Mouse (Mus musculus): ENCODE data around the gene Adora2b. TPM values are rescaled to one million over a fixed set of nuclear protein-coding genes. Genes with fewer than 3 reads are reported as not detected.

Gene Adora2b
- total and polyA plus RNA-seq, 2 experiments = 0.11 TPM; not detected in 1

DNA sequence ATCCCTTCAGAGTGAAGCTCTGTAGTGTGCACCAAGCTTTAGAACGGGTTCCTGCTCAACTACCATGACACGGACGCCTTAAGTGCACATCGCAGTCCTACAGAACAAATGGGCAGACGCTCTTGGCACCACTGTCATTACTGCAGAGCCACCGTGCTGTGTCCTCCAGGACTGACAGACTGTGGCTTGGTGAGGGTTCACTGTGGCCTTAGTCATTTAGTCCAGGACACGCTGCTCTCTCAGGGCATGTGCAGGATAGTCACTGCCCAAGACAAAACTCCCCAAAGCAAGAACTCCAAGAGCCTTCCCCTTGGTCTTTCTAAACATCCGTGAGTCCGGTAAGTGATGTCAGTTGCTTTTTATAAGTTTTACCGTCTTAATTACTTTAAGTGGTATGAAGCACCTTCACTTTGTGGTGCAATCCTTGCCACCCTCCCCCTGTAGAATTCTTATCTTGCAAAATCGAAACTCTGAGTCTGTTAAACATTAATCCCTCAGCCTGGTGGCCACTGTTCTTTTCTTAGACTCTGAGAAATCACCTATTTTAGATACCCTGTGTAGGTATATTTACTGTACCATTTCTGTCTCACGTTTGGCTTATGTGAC, 35.3 kb upstream of the Adora2b start:
- WGBS = 51% methylated on average over 12 of the region's 12 CpGs
- H3K9ac ChIP-seq (ENCODE audit: low read depth, low read length) = no peak overlapping the region
- no peaks in the 10 kb centered on the region for H3K79me2 ChIP-seq (ENCODE audit: control insufficient read depth, insufficient read depth, low read length)
- peaks cover 4% of the 10 kb centered on the region; the same call in 1 of the 2 replicates for H3K4me1 ChIP-seq (ENCODE audit: control insufficient read depth, insufficient read depth, low read length)
- no peak overlapping the region for H3K4me3 ChIP-seq (ENCODE audit: insufficient read depth, low read depth, low read length)
- DNase-seq (ENCODE audit: extremely low read depth, low read depth, low spot score) = peak; percentile 71
- H3K27me3 ChIP-seq (ENCODE audit: control insufficient read depth, insufficient read depth, low read length) = no peaks in the 10 kb centered on the region
- TF ChIP-seq POLR2A (IDR thresholded peaks at IDR 0.05; ENCODE audit: extremely low read depth, insufficient read depth, low read length) (no peak), CTCF (IDR thresholded peaks at IDR 0.05; ENCODE audit: low read depth, low read length) (no peak)
- no peaks in the 10 kb centered on the region for H3K36me3 ChIP-seq (ENCODE audit: control insufficient read depth, insufficient read depth, low read length)
- no peak overlapping the region for H3K27ac ChIP-seq (replicated peaks; ENCODE audit: insufficient read depth, low read depth, low read length)

DNA sequence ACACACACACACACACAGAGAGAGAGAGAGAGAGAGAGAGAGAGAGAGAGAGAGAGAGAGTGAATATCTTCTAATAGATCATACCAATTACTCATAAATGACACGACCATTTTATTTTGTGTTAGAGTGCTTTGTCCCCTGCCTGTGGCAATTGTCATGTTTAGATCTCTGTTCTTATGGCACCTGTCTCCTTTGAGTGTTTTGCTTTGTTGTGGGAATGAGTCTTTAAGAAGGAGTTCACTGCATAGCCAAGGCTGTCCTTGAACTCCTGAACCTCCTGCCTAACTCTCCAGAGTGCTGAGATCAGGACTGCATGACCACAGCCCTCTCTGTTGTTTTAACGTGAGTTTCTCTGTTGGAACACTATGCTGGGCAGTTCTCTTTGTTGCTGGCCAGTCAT, 33.7 kb upstream of the Adora2b start:
- no peak for TF ChIP-seq CTCF (IDR thresholded peaks at IDR 0.05; ENCODE audit: low read depth, low read length)
- TF ChIP-seq POLR2A (IDR thresholded peaks at IDR 0.05; ENCODE audit: extremely low read depth, insufficient read depth, low read length) = no peak
- Histone ChIP-seq H3K36me3 (ENCODE audit: control insufficient read depth, insufficient read depth, low read length) (no peaks in the 10 kb centered on the region), H3K9ac (ENCODE audit: low read depth, low read length) (no peak overlapping the region), H3K27me3 (ENCODE audit: control insufficient read depth, insufficient read depth, low read length) (no peaks in the 10 kb centered on the region), H3K79me2 (ENCODE audit: control insufficient read depth, insufficient read depth, low read length) (no peaks in the 10 kb centered on the region), H3K4me3 (ENCODE audit: insufficient read depth, low read depth, low read length) (no peak overlapping the region), H3K27ac (replicated peaks; ENCODE audit: insufficient read depth, low read depth, low read length) (no peak overlapping the region), H3K4me1 (ENCODE audit: control insufficient read depth, insufficient read depth, low read length) (peaks cover 4% of the 10 kb centered on the region; the same call in 1 of the 2 replicates)
- 82% methylated on average over 2 of the region's 2 CpGs for WGBS
- DNase-seq (ENCODE audit: extremely low read depth, low read depth, low spot score) = no peak

GRCm38 (mm10) chr11:62217751-62218150, 31.0 kb upstream of the Adora2b start:
- Histone ChIP-seq H3K27me3 (ENCODE audit: control insufficient read depth, insufficient read depth, low read length) (no peaks in the 10 kb centered on the region), H3K27ac (replicated peaks; ENCODE audit: insufficient read depth, low read depth, low read length) (no peak overlapping the region), H3K79me2 (ENCODE audit: control insufficient read depth, insufficient read depth, low read length) (no peaks in the 10 kb centered on the region), H3K4me1 (ENCODE audit: control insufficient read depth, insufficient read depth, low read length) (peaks cover 4% of the 10 kb centered on the region; the same call in 1 of the 2 replicates), H3K36me3 (ENCODE audit: control insufficient read depth, insufficient read depth, low read length) (no peaks in the 10 kb centered on the region), H3K9ac (ENCODE audit: low read depth, low read length) (no peak overlapping the region), H3K4me3 (ENCODE audit: insufficient read depth, low read depth, low read length) (no peak overlapping the region)
- peak; percentile 30 for DNase-seq (ENCODE audit: extremely low read depth, low read depth, low spot score)
- no peak for TF ChIP-seq CTCF (IDR thresholded peaks at IDR 0.05; ENCODE audit: low read depth, low read length)
- TF ChIP-seq POLR2A (IDR thresholded peaks at IDR 0.05; ENCODE audit: extremely low read depth, insufficient read depth, low read length) = no peak
- 37% methylated on average over 6 of the region's 6 CpGs for WGBS

GRCm38 (mm10) chr11:62220756-62221510, 27.9 kb upstream of the Adora2b start:
- H3K4me1 ChIP-seq (ENCODE audit: control insufficient read depth, insufficient read depth, low read length) = 0 out of 2 replicates have a peak, but pooled peaks cover 1% of the 10 kb centered on the region
- WGBS = 83% methylated on average over 7 of the region's 7 CpGs
- H3K36me3 ChIP-seq (ENCODE audit: control insufficient read depth, insufficient read depth, low read length) = no peaks in the 10 kb centered on the region
- H3K4me3 ChIP-seq (ENCODE audit: insufficient read depth, low read depth, low read length) = no peak overlapping the region
- H3K79me2 ChIP-seq (ENCODE audit: control insufficient read depth, insufficient read depth, low read length) = no peaks in the 10 kb centered on the region
- H3K27ac ChIP-seq (replicated peaks; ENCODE audit: insufficient read depth, low read depth, low read length) = no peak overlapping the region
- no peak overlapping the region for H3K9ac ChIP-seq (ENCODE audit: low read depth, low read length)
- peak; percentile 16 for DNase-seq (ENCODE audit: extremely low read depth, low read depth, low spot score)
- TF ChIP-seq POLR2A (IDR thresholded peaks at IDR 0.05; ENCODE audit: extremely low read depth, insufficient read depth, low read length) = no peak
- no peak for TF ChIP-seq CTCF (IDR thresholded peaks at IDR 0.05; ENCODE audit: low read depth, low read length)
- H3K27me3 ChIP-seq (ENCODE audit: control insufficient read depth, insufficient read depth, low read length) = no peaks in the 10 kb centered on the region

DNA sequence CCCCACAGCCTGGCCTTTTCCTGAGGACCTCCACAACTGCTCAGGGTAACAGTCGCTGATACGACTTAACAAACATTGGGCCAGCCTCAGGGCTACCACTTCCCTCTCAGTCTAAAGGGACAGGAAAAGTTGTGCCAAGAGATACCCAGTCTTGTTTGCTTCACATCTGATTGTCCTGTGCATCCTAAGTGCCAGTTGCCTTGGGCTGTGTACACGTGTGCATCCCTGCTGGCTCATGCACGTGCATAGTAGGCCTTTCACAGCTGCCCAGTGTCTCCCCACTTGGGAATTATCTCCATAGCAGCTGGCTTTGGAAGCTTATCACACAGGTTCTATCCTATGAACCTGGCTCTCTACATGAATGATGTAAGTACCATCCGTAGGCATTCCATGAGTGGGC, 25.4 kb upstream of the Adora2b start:
- Histone ChIP-seq H3K27me3 (ENCODE audit: control insufficient read depth, insufficient read depth, low read length) (no peaks in the 10 kb centered on the region), H3K79me2 (ENCODE audit: control insufficient read depth, insufficient read depth, low read length) (no peaks in the 10 kb centered on the region), H3K27ac (replicated peaks; ENCODE audit: insufficient read depth, low read depth, low read length) (no peak overlapping the region), H3K9ac (ENCODE audit: low read depth, low read length) (no peak overlapping the region), H3K36me3 (ENCODE audit: control insufficient read depth, insufficient read depth, low read length) (no peaks in the 10 kb centered on the region), H3K4me3 (ENCODE audit: insufficient read depth, low read depth, low read length) (no peak overlapping the region), H3K4me1 (ENCODE audit: control insufficient read depth, insufficient read depth, low read length) (no peaks in the 10 kb centered on the region)
- DNase-seq (ENCODE audit: extremely low read depth, low read depth, low spot score) = no peak
- WGBS = 85% methylated on average over 5 of the region's 5 CpGs
- no peak for TF ChIP-seq POLR2A (IDR thresholded peaks at IDR 0.05; ENCODE audit: extremely low read depth, insufficient read depth, low read length)

DNA sequence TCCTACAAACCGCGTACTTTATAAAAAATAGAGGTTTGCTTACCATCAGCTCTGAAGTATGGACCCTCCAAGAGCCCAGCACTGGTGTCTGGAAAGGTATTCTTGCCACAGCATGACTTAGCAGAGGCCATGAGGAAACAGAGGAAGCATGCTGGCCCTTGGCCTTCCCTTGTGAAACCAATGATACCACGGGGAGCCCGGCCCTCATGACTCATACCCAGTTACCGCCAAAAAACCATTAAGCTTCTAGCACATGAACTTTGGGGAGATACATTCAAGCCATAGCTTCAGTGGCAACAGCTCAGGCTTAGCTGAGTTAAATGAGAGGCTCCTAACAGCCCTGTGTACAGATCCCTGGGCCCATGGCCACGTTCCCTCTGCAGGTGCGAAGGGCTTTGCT, 24.8 kb upstream of the Adora2b start:
- no peaks in the 10 kb centered on the region for H3K4me1 ChIP-seq (ENCODE audit: control insufficient read depth, insufficient read depth, low read length)
- no peaks in the 10 kb centered on the region for H3K79me2 ChIP-seq (ENCODE audit: control insufficient read depth, insufficient read depth, low read length)
- H3K36me3 ChIP-seq (ENCODE audit: control insufficient read depth, insufficient read depth, low read length) = no peaks in the 10 kb centered on the region
- H3K4me3 ChIP-seq (ENCODE audit: insufficient read depth, low read depth, low read length) = no peak overlapping the region
- TF ChIP-seq POLR2A (IDR thresholded peaks at IDR 0.05; ENCODE audit: extremely low read depth, insufficient read depth, low read length) (no peak), CTCF (IDR thresholded peaks at IDR 0.05; ENCODE audit: low read depth, low read length) (no peak)
- H3K27me3 ChIP-seq (ENCODE audit: control insufficient read depth, insufficient read depth, low read length) = no peaks in the 10 kb centered on the region
- no peak overlapping the region for H3K27ac ChIP-seq (replicated peaks; ENCODE audit: insufficient read depth, low read depth, low read length)
- DNase-seq (ENCODE audit: extremely low read depth, low read depth, low spot score) = no peak
- H3K9ac ChIP-seq (ENCODE audit: low read depth, low read length) = no peak overlapping the region
- 80% methylated on average over 7 of the region's 7 CpGs for WGBS
